Mouse (Mus musculus) ES-CJ7 (cell line): ENCODE measurements around the gene Focad.
"Not testable (repeated sequence)": the region's sequence is repeated elsewhere in the genome, so short reads cannot be mapped to it uniquely, and the experiment has no call there.

Experiments used
- DNase-seq: peaks from one replicate; pipeline ENCODE4 v3.0.0; 2011; ENCODE audit warnings: low read depth, low spot score

The Focad gene

GRCm38 (mm10) chr4:88390596-88390995 is 296.2 kb downstream of the Focad start:
- not testable (repeated sequence) for DNase-seq

- DNase-seq, result no peak
Observed at GRCm38 (mm10) chr4:88395717-88396116, 301.3 kb downstream of the Focad start.

- no peak for DNase-seq
Observed at GRCm38 (mm10) chr4:88396995-88397521, 302.6 kb downstream of the Focad start.

- no peak for DNase-seq
Observed at GRCm38 (mm10) chr4:88400302-88400991, 306.0 kb downstream of the Focad start.

GRCm38 (mm10) chr4:88400992-88401313 is 306.5 kb downstream of the Focad start:
- no peak for DNase-seq

GRCm38 (mm10) chr4:88402884-88403283 is 308.5 kb downstream of the Focad start:
- DNase-seq, result no peak

- no peak for DNase-seq
Observed at GRCm38 (mm10) chr4:88406887-88407696, 312.7 kb downstream of the Focad start.

- DNase-seq, result no peak
Observed at GRCm38 (mm10) chr4:88409279-88409678, 314.9 kb downstream of the Focad start.

GRCm38 (mm10) chr4:88412331-88412730 is 317.9 kb downstream of the Focad start:
- no peak for DNase-seq

- no peak for DNase-seq
Observed at GRCm38 (mm10) chr4:88415017-88415416, 320.6 kb downstream of the Focad start.

GRCm38 (mm10) chr4:88419378-88419777 is 324.9 kb downstream of the Focad start:
- DNase-seq, result no peak

GRCm38 (mm10) chr4:88424563-88424962 is 330.1 kb downstream of the Focad start:
- DNase-seq, result no peak

- no peak for DNase-seq
Observed at GRCm38 (mm10) chr4:88427630-88428239, 333.3 kb downstream of the Focad start.

GRCm38 (mm10) chr4:88432412-88433024 is 338.1 kb downstream of the Focad start:
- no peak for DNase-seq

GRCm38 (mm10) chr4:88436593-88437165 is 342.2 kb downstream of the Focad start:
- no peak for DNase-seq

- no peak for DNase-seq
Observed at GRCm38 (mm10) chr4:88437166-88437565, 342.7 kb downstream of the Focad start.

GRCm38 (mm10) chr4:88437917-88438316 is 343.5 kb downstream of the Focad start:
- no peak for DNase-seq

GRCm38 (mm10) chr4:88438326-88438989 is 344.0 kb downstream of the Focad start, which contains the start of gene Hacd4:
Gene Hacd4 (minus strand): TSS chr4:88438928.
- DNase-seq, result peak; percentile 31

GRCm38 (mm10) chr4:88438990-88439329 is 344.5 kb downstream of the Focad start:
- DNase-seq, result no peak

GRCm38 (mm10) chr4:88439669-88440123 is 345.3 kb downstream of the Focad start:
- no peak for DNase-seq

- no peak for DNase-seq
Observed at GRCm38 (mm10) chr4:88440814-88441213, 346.4 kb downstream of the Focad start.
